Mouse (Mus musculus): ENCODE measurements around the gene Slc29a1.

DNA sequence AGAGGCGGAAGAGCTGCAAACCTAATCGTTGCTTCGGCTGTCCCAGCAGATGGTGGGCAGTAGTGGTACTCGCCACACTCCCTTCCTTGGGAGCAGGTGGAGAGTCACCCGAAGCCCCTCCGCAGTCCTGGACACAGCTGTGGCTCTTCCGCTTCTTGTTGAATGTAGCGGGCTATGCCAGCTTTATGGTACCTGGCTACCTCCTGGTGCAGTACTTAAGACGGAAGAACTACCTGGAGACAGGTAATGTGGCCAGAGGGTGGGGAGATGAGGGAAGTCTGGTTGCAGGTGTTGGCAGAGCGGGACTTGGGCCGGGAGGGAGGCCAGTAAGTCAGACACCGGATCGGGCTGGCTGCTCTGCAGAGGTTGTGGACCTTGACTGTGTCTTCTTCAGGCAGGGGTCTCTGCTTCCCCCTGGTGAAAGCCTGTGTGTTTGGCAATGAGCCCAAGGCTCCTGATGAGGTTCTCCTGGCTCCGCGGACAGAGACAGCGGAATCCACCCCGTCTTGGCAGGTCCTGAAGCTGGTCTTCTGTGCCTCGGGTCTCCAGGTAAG lies 34.8 kb downstream of the Slc29a1 start:
- no peak for TF ChIP-seq POLR2A (IDR thresholded peaks at IDR 0.05; ENCODE audit: insufficient read depth, low read depth, low read length)
- TF ChIP-seq CTCF (IDR thresholded peaks at IDR 0.05; ENCODE audit: insufficient read depth, low read depth, low read length): no peak
